Mouse (Mus musculus) heart, postnatal 0 days (tissue): ENCODE results near the gene Tomm34. TPM values are rescaled to one million over a fixed set of nuclear protein-coding genes. Genes with fewer than 3 reads are reported as not detected.

Source experiments
- ATAC-seq: fragments of 200-750 bp; cut with Nextera tagmentation; 2 replicates; pipeline ENCODE4 v1.8.0; 2017; ENCODE audit warnings: low read depth, moderate number of reproducible peaks, moderate library complexity; ENCODE audit not compliant: insufficient read depth
- DNase-seq: peaks from one replicate; pipeline ENCODE4 v3.0.0-alpha.2; 2016; ENCODE audit warnings: low spot score
- H3K27ac ChIP-seq: fragments of 300-500 bp; sonication (generic); 2 replicates; pipeline ENCODE4 v1.5.1; 2014; ENCODE audit warnings: low read depth, mild to moderate bottlenecking
- H3K27me3 ChIP-seq: fragments of 300-500 bp; sonication (generic); 2 replicates; pipeline ENCODE4 v1.6.1; 2014; ENCODE audit warnings: low read length, mixed read lengths; ENCODE audit not compliant: control insufficient read depth, insufficient read depth
- H3K36me3 ChIP-seq: fragments of 300-500 bp; sonication (generic); replicated peaks from 2 replicates; pipeline ENCODE4 v1.6.1; 2014; ENCODE audit warnings: low read length, mixed read lengths; ENCODE audit not compliant: control insufficient read depth, insufficient read depth
- H3K4me1 ChIP-seq: fragments of 300-500 bp; sonication (generic); 2 replicates; pipeline ENCODE4 v1.6.1; 2014; ENCODE audit warnings: antibody characterized with exemption; ENCODE audit not compliant: control insufficient read depth, insufficient read depth
- H3K4me2 ChIP-seq: fragments of 300-500 bp; sonication (generic); 2 replicates; pipeline ENCODE4 v1.6.1; 2014; ENCODE audit warnings: low read depth, mild to moderate bottlenecking, low read length, moderate library complexity
- H3K4me3 ChIP-seq: fragments of 300-500 bp; sonication (generic); 2 replicates; pipeline ENCODE4 v1.5.1; 2014; ENCODE audit warnings: low read depth, low read length
- H3K9ac ChIP-seq: fragments of 300-500 bp; sonication (generic); replicated peaks from 2 replicates; pipeline ENCODE4 v1.6.1; 2014; ENCODE audit warnings: low read depth, low read length, mixed read lengths
- H3K9me3 ChIP-seq: fragments of 300-500 bp; sonication (generic); replicated peaks from 2 replicates; pipeline ENCODE4 v1.6.1; 2016; ENCODE audit warnings: low read length; ENCODE audit not compliant: control insufficient read depth
- CTCF ChIP-seq: IDR thresholded peaks from 2 replicates; pipeline ENCODE4 v1.5.1; 2016; ENCODE audit warnings: antibody characterized with exemption, control low read depth, low read depth
- EP300 ChIP-seq: IDR thresholded peaks from 2 replicates; pipeline ENCODE4 v1.6.1; 2016; ENCODE audit warnings: antibody characterized with exemption, low read depth
- whole genome bisulfite sequencing: fragments of 180-500 bp; shearing (Covaris S2); extraction: QIAGEN DNeasy Blood & Tissue Kit; methylation state at CpG from one replicate; pipeline ENCODE4 v1.1.7; 2014; 5-methylcytosine and 5-hydroxymethylcytosine counted together
- polyA plus RNA-seq: library from polyadenylated mRNA; unstranded; fragments of >200 nt; fragmentation: Nextera tagmentation; extraction: Ambion mirVana; gene quantifications from 2 replicates; pipeline ENCODE4 v1.2.1, GENCODE M21; 2015
- total RNA-seq: library from RNA; depleted of rRNA; stranded (reverse); fragments of >200 nt; gene quantifications from 2 replicates; pipeline ENCODE4 v1.2.3, GENCODE M21; 2014; ENCODE audit warnings: low replicate concordance

Gene Tomm34
- total and polyA plus RNA-seq, 2 experiments from 2014 or later = 35.1 to 46.6 TPM

DNA sequence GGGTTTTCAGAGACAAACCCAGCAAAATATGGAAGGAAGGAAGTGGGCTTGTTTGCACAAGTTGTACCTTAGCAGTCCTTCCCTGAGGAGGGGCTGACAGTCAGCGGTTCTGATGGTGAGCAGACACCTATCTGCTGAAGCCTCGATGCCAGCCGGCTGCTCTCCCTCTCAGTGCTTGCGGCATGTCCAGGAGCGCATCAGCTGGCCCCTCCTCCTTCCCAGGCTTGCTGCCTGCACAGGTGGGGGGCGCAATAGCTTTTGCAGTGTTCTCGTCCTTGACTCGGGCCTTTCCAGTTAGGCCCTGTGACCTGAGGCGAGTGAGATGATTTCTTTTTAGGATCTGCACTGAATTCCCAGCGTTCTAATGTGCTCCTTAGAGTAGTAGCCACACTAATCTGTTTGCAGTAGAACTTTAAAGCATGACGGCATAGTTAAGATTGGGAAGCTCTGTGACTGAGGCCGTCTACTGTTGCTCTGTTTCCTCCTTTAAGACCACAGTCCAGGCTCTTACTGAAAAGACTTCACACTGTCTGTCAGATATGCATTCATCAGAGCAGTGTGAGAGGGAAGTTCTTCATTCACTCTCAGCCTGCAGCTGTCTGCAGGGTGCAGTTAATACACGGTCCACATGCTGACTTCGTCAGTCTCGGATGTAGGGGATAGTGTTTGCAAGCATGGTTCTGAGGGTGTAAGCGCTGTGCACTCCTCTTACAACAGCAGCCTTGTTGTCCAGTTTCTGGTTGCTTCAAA, 36.3 kb upstream of the Tomm34 start:
- no peak for TF ChIP-seq CTCF
- no peak for TF ChIP-seq EP300
- DNase-seq = no peak
- Histone ChIP-seq H3K9me3 (no peaks in the 10 kb centered on the region), H3K4me3 (no peak overlapping the region), H3K4me1 (0 out of 2 replicates have a peak, but pooled peaks cover 6% of the 10 kb centered on the region), H3K27ac (no peak overlapping the region), H3K36me3 (peaks cover 9% of the 10 kb centered on the region; the same call in 1 of the 2 replicates), H3K4me2 (no peak overlapping the region), H3K27me3 (no peaks in the 10 kb centered on the region), H3K9ac (no peak overlapping the region)
- ATAC-seq = no peak
- WGBS = 65% methylated on average over 16 of the region's 16 CpGs

GRCm38 (mm10) chr2:164106287-164107035, 35.5 kb upstream of the Tomm34 start:
- Histone ChIP-seq H3K4me2 (no peak overlapping the region), H3K27ac (no peak overlapping the region), H3K9ac (no peak overlapping the region), H3K4me3 (no peak overlapping the region), H3K9me3 (no peaks in the 10 kb centered on the region), H3K27me3 (no peaks in the 10 kb centered on the region), H3K36me3 (peaks cover 16% of the 10 kb centered on the region; the same call in 1 of the 2 replicates), H3K4me1 (0 out of 2 replicates have a peak, but pooled peaks cover 6% of the 10 kb centered on the region)
- WGBS = 84% methylated on average over 14 of the region's 14 CpGs
- DNase-seq (no peak), ATAC-seq (no peak)
- TF ChIP-seq EP300 = no peak
- TF ChIP-seq CTCF = no peak

DNA sequence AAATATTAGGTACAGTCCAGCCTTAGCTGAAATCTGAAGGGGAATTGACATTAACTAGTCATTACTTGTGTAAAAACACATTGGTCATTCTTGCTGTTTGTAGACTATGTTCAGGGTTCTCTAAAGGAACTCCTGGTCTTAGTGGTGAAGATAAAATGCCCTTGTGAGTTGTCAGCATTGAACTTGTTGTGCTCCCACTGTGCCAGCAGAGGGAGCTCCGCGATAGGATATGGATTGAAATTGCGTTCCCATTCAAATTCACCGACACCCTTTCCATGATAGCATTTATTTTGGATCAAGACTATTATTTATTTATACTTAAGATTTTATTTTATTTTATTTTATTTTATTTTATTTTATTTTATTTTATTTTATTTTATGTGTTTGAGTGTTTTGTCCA, 32.5 kb upstream of the Tomm34 start:
- Histone ChIP-seq H3K9me3 (no peaks in the 10 kb centered on the region), H3K4me2 (no peak overlapping the region), H3K36me3 (peaks cover 46% of the 10 kb centered on the region), H3K4me1 (0 out of 2 replicates have a peak, but pooled peaks cover 4% of the 10 kb centered on the region), H3K27ac (no peak overlapping the region), H3K9ac (no peak overlapping the region), H3K4me3 (no peak overlapping the region), H3K27me3 (no peaks in the 10 kb centered on the region)
- TF ChIP-seq CTCF (peak; percentile 82), EP300 (no peak)
- WGBS = 22% methylated on average over 4 of the region's 4 CpGs
- ATAC-seq (no peak), DNase-seq (peak; percentile 63)

DNA sequence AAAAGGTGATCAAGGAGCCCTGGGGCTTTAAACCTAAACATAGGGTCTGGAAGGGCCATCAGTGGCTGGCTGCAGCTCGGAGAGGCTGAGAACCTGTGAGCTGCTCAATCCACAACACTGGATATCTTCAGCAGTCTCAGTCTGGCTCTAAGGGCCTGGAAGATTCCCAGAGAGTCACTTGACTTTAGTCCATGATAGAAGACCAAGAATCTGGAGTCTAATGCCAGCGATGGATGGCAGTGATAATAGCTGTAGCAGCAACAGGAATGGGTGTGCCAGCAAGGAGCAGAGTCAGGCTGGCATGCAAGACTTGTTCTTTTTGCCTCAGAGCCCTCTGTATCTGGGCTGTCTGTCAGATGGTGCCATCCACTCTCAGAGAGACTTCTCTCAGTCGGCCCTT, 31.4 kb upstream of the Tomm34 start:
- Histone ChIP-seq H3K4me1 (no peaks in the 10 kb centered on the region), H3K9ac (no peak overlapping the region), H3K9me3 (no peaks in the 10 kb centered on the region), H3K4me3 (no peak overlapping the region), H3K27me3 (no peaks in the 10 kb centered on the region), H3K27ac (no peak overlapping the region), H3K36me3 (peaks cover 48% of the 10 kb centered on the region), H3K4me2 (no peak overlapping the region)
- TF ChIP-seq CTCF = no peak
- TF ChIP-seq EP300 = no peak
- DNase-seq = no peak
- no peak for ATAC-seq
- 79% methylated on average over 3 of the region's 3 CpGs for WGBS

DNA sequence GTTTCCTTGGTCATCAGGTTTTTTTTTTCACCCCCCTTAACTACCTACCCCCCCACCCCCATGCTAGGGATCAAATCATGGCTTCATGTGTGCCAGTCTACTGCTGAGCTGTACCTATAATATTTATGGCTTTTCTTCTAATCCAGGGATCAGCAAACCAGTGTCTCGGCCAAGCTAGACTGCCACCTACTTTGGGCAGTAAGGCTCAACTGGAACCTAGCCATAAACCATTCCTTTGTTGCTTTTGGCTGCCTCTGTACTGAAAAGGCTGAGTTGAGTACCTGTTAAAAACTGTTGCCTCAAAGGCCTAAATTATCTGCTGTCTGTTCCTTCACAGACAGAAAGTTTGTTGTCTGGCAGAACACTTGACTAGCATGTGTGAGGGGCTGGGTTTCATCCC, 31.0 kb upstream of the Tomm34 start:
- H3K4me3 ChIP-seq = no peak overlapping the region
- ATAC-seq = no peak
- H3K9me3 ChIP-seq = no peaks in the 10 kb centered on the region
- H3K27me3 ChIP-seq = no peaks in the 10 kb centered on the region
- peaks cover 48% of the 10 kb centered on the region for H3K36me3 ChIP-seq
- H3K4me2 ChIP-seq = no peak overlapping the region
- H3K9ac ChIP-seq = no peak overlapping the region
- H3K4me1 ChIP-seq = no peaks in the 10 kb centered on the region
- no peak for DNase-seq
- 65% methylated on average over 1 of the region's 1 CpGs for WGBS
- H3K27ac ChIP-seq = no peak overlapping the region
- TF ChIP-seq EP300 (no peak), CTCF (no peak)
